Mouse (Mus musculus) fibroblast of lung, adult 2 months (primary cell): ENCODE measurements at regions not wholly inside any gene's neighbourhood (a gene's known extent, or its start where the extent isn't known, plus 50 kb on each side); places are given as distances from the start of the nearest gene placed in this dataset.

Experiments
- DNase-seq: peaks from one replicate; pipeline ENCODE4 v3.0.0-alpha.2; 2011; ENCODE audit warnings: low read depth

- no peak for DNase-seq
Observed at GRCm38 (mm10) chr10:7267903-7268302, 55.9 kb upstream of the Cnksr3 start.

DNA sequence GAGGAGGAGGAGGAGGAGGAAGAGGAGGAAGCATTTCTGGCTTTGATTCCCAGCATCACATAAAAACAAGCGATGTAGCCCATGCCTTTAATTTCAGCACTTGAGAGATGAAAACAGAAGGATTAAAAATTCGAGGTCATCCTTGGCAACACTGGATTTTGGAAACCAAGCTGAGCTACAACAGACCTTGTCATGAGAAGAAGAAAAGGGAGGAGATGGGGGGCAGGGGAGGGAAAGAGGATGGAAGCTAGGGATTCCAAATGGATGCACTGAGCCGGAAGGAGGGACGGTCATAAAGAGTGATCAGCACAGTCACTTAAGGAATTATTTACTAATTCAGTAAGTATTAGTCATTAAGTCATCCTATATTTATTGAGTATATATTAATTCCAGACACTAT lies 55.1 kb upstream of the Cnksr3 start:
- no peak for DNase-seq

- DNase-seq = no peak
Observed at GRCm38 (mm10) chr10:7265412-7265811, 53.4 kb upstream of the Cnksr3 start.

DNA sequence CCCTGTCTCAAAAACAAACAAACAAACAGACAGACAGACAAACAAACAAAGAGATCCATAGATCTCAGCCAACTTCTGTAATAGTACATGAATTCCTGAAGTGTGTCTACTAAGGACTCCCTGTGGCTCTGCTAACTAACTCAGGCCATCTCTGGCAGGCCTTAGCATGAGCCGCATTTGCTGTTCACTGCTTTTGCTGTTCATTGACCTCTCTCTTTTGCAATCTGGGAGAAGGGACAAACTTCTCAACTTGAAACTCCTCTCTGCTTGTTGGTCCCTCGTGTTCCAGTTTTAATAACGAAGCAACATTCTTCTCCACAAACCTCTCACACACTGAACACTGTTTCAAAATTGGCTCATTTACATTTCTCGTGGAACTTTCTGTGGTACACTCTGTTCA lies 52.7 kb upstream of the Cnksr3 start:
- DNase-seq = no peak
